Mouse (Mus musculus) CD4-positive helper T cell, adult 2 months (primary cell): ENCODE data around the gene Ccdc51.
"Not testable (repeated sequence)": the region's sequence is repeated elsewhere in the genome, so short reads cannot be mapped to it uniquely, and the experiment has no call there.

Source experiments
- DNase-seq: peaks from one replicate; pipeline ENCODE4 v3.0.0-alpha.2; 2012; ENCODE audit warnings: low read depth, missing footprints, low spot score

Ccdc51 gene

DNA sequence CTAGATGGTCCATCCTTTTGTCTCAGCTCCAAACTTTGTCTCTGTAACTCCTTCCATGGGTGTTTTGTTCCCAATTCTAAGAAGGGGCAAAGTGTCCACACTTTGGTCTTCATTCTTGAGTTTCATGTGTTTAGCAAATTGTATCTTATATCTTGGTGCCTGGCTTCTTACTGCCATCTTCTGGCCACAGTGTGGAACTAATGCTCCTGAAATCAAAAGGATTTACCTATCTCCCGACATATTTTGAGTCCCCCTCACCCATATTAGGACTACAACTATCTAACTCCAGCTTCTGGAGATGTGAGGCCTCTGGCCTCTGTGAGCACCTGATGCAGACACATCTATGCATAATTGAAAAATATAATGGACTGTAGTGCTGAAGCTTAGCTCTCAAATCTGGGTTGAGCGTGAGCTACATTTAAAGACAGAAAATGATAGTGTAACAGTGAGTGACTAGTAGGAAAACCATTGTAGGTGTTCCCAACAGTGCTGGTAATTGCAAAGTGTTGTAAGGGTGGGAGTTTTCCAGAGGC, 40.3 kb downstream of the Ccdc51 start:
- DNase-seq, result peak; percentile 65

DNA sequence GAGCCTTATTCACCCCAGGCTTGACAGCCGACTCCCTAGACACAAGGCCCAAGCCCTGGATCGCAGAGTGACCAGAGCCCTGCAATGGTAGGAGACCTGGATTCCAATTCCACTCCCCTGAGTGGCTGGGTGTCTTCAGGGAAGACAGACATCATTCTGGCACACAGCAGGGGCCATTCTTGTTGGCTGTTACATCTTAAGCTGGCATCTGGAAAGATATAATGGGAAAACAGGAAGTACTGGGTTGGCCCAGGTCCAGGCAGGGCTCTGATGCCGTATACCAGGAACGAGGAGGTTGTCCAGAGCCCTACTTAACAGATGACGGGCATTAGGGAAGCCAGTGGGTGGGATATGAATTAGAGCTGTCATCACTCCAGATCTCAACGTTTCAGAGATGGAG, 41.0 kb downstream of the Ccdc51 start:
- no peak for DNase-seq

DNA sequence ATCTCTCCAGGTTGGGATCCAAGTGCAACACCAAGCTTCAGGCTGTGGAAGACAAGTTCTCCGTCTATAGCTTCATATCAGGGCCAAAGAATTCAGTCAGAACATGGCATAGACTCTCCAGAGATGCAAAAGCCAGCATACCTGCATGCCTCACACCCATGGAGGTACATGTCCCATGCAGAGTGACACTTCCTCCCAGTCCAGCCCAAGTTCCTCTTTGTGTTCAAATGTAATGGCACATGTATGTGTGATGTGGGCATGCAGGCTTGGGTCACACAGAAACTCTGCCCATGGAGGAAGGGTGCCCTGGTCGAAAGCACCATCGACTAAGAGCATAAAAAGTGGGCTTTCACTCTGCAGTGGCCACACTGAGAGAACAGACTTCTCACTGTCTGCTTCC, 41.9 kb downstream of the Ccdc51 start:
- no peak for DNase-seq

DNA sequence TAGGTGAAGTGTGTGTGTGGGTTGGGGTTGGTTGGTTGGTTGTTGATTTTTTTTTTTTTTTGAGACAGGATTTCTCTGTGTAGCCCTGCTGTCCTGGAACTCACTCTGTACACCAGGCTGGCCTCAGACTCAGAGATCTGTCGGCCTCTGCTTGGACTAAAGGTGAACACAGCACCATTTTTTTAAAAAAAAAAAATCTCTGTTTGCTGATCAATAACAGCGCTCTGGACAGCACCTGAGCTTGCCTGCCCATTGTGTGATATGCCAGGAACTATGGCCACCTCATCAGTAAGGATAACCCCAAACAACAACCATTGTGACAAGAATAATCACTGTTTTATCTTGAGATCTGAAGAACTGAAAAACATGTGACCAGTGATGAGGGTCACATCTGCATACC, 42.8 kb downstream of the Ccdc51 start:
- no peak for DNase-seq

DNA sequence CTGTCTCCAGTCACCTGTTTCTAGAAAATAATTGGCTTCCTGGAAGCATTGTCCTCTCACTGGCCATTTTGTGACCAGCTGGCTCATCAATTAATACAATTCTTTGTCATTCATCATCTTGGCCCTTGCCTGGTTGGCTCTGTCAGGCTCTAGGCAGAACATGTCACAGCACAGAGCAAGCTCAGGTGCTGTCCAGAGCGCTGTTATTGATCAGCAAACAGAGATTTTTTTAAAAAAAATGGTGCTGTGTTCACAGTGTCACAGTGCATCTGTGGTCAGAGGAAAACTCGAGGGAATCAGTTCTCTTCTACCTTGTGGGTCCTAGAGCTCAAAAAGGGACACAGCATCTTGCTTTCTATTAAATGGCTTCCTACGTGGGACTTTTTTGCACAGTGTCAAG, 43.2 kb downstream of the Ccdc51 start:
- DNase-seq, result no peak

DNA sequence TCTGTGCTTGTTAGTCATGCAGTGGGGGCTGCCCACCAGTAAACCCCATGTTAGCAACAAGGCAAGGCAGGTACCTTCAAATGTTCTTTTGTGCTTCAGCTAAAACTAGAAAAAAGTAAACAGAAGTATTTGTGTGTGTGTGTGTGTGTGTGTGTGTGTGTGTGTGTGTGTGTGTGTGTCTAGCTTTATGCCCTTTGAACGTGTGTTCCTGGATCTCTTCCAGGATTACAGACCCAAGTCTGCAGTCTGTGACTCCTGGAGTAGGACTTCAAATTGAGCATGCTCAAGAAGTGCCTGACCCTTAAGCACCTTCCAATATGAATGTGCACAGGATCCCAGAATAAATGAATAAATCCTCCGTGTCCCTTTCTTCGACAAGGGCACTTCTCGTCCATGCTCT, 44.8 kb downstream of the Ccdc51 start:
- DNase-seq, result no peak

DNA sequence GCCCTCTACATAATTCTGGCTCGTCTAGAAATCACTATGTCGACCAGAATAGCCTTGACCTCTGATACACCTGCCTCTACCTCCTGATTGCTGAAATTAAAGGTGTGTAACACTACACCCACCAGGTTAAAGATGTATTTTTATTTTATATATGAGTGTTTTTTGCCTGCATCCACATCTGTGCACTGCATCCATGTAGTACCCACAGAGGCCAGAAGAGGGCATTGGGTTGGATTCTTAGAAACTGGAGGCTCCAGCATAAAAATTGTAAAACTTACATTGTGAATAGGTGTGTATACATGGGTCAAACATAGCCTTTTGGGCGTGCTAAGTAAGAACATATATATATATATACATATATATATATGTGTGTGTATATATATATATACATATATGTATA, 45.9 kb downstream of the Ccdc51 start:
- no peak for DNase-seq

DNA sequence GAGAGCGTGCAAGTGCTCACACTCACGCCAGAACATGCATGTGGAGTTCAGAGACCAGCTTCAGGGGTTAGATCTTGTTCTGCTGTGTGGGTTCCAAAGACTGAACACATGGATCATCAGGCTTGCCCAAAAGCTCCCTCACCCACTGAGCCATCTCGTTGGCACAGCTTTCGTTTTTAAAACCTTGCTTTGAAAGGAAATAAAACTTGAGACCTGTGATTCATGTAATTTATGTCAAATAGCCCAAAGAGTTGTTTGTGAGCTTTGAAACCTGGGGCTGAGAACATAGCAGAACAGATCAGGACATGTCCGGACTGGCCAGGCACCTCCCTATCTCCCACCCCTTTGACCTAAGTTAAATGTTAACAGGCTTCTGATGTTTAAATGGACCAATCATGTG, 47.8 kb downstream of the Ccdc51 start:
- no peak for DNase-seq

DNA sequence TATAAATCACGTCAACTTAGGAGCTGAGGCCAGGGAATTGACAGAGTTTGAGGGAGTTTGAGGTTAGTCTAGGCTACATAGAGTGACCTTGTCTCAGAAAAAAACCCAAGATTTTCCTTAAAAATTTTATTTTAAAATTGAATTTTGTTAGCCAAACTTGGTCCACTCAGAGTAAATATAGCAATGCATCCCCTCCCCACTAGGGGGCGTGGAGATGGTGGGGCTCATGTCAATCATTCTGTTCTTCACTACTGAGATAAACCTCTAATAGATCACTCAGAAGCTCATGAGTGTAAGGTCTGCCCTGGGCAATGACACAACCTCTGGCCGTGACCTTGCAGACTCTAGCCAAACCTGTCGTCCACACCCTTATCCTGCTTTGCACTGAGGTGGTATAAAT, 58.1 kb downstream of the Ccdc51 start:
- DNase-seq, result not testable (repeated sequence)
